Mouse (Mus musculus): ENCODE measurements at regions not wholly inside any gene's neighbourhood (a gene's known extent, or its start where the extent isn't known, plus 50 kb on each side); places are given as distances from the start of the nearest gene placed in this dataset.

DNA sequence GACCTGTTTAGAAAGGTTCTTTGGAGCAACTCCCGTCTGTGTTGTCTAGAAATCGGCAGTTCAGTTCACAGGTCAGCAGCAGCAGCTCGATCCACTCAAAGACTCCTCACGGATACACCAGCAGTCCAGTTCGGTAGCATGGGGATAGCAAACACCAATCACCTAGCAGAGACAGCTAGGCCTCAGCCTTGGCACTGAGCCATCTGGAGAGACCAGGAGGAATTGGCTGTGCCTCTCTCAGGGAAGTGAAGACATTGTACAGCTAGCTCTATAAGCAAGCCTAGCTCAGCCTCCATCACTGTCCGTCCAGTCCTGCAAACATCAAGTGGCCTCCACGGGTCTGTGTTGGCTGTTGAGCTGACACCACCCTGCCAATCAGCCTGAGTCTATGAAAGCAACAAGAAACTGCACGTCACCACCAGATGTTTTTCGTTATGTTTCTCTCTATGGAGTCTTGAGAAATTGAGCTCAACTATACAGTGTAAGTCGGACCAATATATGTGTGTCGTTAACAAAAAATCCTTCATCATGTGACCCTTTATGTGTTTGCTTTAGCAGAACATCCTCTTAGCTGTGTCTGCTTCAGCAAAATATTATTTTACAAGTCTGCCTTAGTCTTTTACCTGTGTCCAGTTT lies 209.3 kb downstream of the Plxna1 start:
- TF ChIP-seq GATA1 (IDR thresholded peaks at IDR 0.05; ENCODE audit: low read length): no peak

DNA sequence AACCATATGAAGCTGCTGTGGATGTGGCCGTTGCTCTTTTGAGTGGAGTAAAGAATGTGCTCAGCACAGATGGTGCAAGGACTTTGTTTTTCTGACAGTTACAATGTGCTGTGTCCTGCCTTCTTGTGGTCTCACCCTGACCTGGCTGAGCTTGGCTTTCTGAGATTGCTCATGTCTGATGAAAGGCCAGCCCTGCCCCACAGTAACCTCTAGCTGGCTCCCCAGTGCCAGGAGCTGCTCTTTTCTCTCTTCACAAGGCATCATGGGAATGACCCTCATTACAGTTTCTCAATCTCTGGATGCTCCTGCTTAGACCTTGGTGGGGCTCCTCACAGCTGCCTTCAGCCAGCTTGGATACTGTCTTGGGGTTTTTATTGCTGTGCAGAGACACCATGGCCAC lies 204.9 kb downstream of the Plxna1 start:
- no peak for TF ChIP-seq GATA1 (IDR thresholded peaks at IDR 0.05; ENCODE audit: low read length)

DNA sequence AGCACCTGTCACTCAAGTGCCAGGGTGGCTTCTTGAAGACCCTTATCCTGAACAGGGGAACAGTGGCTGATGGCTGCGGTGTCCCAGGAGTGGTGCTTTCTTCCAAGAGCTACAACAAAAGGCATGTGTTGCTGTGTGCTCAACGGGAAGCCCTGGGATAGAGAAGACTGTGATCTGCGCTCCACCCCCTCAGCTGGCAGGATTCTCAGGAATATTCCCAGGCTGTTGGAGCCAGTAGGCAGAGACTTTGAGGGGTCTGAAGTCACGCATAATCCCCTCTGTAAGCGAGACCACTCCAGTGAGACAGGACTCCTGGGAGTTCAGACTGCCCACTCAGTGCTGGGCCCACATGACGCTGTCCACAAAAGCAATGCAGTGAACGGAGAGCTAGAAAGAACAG lies 202.4 kb downstream of the Plxna1 start:
- TF ChIP-seq GATA1 (IDR thresholded peaks at IDR 0.05; ENCODE audit: low read length): no peak

DNA sequence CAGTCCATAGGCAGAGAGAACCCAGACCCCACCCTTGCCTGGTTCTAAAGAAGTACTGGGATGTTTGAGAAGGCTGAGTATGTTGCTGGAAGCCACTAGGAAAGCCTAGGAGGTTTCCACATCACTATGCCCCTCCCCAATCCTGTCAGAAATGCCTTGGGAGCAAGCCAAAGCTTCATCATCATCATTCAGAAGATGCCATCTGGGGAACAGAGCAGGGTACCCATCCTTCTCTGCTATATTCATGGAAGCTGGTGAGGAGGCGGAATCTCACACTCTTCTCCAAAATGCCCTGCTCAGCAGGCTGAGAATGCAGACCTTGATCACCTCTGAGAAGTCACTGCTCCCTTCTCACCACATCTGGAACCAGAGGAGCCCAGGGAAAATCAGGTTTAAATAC lies 200.7 kb downstream of the Plxna1 start:
- TF ChIP-seq GATA1 (IDR thresholded peaks at IDR 0.05; ENCODE audit: low read length): no peak

DNA sequence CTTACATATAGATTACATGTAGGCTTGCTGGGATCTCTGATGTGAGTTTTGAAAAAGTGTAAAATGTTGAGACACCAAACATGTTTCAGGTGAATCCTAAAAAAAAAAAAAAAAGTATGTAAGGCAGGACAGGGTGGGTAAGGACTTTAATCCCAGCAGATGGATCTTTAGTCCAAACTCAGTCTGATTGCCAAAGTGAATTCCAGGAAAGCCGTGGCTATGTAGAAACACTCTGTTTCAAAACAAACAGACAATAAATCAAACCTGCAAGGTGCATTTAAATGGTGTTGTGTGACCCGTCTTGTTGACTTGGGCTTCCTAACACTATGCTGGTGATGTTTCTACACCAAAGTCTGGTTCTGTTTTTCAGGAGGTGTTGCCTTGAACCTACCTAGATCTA lies 192.9 kb downstream of the Plxna1 start:
- no peak for TF ChIP-seq GATA1 (IDR thresholded peaks at IDR 0.05; ENCODE audit: low read length)

DNA sequence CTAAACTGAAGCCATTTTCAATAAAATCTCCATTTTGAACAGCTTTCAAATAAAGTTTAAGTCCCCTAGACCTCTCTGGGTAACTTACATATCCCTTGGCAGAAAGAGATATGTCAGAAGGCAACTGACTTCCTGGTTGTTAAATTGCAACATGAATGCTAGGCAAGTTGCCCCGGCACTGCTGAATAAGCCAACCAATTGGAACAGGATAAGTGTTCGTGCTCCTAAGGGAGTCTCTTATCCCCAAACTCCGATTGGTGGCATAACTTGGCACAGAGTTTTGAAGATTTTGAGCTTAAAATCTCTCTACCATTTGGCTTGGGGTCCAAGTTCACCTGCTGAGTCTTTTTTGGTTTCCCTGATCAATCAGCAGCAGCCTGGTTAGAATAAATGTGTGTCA lies 147.4 kb downstream of the Plxna1 start:
- no peak for TF ChIP-seq GATA1 (IDR thresholded peaks at IDR 0.05; ENCODE audit: low read length)

DNA sequence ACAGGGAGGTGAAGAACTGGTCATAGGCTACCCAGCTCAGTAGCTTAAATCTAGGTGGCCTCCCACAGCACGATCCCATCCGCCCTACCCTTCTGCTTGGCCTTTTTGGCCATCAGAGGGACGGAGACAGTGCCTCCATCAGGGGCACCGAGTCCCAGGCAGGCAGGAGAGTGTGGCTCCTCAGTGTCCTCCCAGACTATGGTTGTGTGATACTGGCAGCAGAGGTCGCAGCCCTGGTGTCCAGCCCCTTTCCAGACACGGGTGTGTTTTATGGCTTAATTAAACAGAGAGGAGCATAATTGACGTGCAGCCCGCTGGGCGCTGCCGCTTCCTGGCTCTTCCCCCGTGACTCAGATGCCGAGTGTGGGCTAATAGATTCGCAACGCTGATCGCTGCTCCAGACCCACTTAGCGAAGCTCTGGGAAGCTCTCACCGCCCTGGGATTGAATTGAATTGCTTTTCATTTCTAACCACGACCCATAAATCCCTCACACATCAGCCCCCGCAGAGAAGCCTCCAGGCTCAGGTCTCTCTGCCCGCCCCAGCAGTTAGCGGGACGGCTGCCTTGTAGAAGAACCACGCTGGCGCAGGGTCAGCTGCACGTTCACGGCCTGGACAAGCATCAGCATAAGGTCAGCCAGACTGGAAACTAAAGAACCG lies 126.9 kb downstream of the Plxna1 start:
- no peak for TF ChIP-seq GATA1 (IDR thresholded peaks at IDR 0.05; ENCODE audit: low read length)

DNA sequence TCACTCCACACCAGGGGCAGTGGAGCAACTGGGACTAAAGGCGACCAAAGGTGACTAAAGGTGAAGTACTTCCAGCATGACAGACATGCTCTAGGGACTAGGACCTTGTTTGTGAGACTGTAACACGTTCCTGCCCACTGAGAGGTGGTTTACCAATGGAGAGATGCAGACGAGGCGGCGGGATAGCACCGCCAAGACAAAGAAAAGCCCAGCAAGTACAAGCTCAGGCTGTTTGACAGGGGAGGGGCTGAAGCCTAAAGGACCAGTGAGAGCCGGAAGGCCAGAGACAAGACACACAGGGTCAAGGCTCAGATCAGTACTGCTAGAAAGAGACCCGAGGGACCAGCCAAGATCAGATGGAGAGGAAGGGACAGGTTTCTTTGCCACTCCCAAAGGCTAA lies 126.2 kb downstream of the Plxna1 start:
- TF ChIP-seq GATA1 (IDR thresholded peaks at IDR 0.05; ENCODE audit: low read length): no peak

DNA sequence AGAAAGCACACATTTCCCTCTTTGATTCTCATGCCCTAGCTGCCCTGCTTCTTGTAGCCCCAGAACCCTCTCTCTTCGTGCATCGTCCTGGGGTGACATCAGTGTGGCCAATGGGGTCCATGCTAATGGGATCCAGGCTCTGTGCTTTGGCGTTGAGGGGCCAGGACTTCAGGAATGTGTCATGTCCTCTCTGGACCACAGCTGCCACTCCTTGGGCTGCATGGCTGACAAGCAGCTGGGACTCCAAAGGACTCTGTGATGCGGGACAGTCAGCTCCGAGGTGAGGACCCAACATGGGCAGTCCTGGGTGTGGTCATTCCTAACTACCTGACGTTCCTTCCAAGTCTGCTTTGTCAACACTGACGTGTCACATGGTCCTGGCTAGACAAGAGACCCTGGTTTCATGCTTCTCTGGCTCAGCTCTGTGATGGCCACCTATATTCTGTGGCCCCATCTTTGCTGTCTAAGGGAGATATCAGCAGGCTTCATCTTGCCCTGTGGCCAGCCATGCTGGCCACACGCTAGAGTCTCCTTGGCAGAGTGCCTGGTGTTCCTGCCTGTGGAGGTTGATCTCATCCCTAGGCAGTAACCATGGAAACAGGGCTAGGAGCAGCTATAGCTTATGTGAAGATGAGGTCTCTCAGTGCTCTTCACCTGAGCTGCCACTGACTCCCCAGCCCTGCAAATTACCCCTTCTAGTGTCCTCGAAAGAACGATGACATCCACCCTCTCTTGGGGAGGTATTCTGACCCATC lies 125.4 kb downstream of the Plxna1 start:
- TF ChIP-seq GATA1 (IDR thresholded peaks at IDR 0.05; ENCODE audit: low read length): no peak

DNA sequence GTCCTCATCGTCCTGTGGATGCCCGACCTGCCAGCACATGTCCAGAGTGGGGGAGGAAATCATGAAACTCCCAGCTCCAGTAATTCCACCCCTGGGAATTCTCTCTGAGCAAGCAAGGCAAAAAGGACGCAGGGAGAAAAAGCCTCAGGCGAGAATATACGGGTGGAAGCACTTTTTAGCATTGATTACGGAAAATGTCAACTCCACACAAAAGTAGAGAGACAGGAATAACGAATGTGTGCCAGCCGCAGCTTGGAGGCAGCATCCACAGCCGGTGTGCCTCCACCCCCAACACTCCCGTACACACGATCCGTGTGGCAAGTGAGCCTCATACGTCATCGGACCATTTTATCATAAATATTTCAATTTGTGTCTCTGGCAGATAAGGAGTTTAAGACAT lies 123.5 kb downstream of the Plxna1 start:
- no peak for TF ChIP-seq GATA1 (IDR thresholded peaks at IDR 0.05; ENCODE audit: low read length)

DNA sequence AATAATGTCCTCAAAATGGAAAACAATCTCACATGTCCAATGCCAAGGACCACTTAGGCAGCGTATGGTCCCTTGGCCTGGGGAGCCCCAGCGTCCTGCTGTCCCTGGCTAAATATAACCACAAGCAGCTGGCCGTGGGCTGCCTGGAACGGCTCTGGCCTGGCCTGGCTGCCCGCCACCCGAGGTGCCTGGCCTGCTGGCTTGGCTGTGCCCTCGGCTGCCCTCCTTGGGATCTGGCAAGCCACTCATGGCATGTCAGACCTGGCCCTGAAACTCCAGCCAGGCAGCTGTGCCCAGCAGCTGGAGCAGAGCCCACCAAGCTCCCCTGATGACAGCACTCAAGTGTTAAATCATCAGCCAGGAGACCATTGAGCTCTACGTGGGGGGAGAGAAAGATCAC lies 122.9 kb downstream of the Plxna1 start:
- TF ChIP-seq GATA1 (IDR thresholded peaks at IDR 0.05; ENCODE audit: low read length): no peak

DNA sequence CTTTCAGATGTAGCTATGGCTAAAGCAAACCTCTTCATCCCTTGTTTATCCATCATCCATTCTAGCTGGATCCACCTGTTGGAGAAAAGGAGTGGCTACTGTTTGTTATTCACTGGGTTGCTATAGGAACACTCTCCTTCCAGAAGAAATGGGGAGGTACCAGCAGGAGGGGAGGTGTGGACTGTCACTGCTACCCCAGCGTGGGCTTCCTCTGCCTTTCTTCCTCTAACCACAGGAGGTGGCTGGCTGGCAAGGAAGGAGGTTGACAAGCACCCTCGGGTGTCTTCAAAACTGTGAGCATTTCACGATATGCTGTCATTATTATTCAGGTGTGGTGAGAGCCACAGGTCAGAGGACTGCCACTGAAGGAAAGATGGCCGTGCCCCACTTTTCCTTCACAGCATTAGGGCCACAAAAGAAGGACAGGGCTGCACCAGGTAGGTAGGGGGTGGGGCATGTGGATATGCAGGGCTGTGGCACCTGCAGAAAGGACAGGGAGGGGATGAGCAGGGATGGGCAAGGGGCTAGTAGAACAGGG lies 122.2 kb downstream of the Plxna1 start:
- TF ChIP-seq GATA1 (IDR thresholded peaks at IDR 0.05; ENCODE audit: low read length): no peak

DNA sequence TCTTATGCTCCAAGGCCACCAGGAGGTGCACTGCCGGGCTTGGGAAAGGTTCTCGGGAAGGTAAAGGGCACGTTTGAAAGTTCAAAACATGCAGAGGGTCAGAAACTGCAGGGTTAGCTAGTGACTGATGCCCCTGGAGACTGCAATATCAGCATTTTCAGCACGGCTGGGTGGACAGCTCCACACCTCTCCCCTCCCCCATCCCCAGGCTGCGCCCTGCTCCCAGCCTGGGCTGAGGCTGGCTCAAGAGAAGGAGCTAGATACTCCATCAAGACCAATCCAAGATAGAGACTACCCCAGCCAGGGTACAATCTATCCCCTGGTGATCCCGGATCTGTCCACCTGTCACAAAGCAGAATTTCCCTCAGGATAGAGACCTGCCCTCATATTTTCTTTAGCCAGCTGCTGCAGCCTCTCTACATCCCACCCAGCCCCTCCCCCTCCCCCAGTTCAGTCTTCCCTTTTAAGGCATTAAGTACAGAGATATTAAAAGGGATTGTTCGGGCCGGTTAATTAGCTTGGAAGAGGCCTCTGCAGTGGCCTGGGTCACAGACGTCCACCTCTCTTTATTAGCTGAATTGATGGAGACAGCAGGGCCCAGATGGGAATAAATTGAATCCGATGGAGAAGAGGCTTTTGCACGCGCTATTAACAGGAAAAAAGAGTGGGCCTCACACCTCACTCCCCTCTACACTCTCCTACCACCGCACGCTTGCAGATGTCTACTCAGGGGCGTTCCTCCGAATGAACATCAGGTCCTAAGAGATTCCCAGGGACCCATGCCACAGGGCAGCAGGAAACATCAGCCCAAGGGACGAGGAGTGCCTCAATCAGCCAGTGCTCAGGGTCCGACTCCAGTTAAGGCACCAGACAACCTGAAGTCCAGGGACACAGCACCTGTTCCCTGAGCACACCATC lies 119.8 kb downstream of the Plxna1 start:
- TF ChIP-seq GATA1 (IDR thresholded peaks at IDR 0.05; ENCODE audit: low read length): no peak

DNA sequence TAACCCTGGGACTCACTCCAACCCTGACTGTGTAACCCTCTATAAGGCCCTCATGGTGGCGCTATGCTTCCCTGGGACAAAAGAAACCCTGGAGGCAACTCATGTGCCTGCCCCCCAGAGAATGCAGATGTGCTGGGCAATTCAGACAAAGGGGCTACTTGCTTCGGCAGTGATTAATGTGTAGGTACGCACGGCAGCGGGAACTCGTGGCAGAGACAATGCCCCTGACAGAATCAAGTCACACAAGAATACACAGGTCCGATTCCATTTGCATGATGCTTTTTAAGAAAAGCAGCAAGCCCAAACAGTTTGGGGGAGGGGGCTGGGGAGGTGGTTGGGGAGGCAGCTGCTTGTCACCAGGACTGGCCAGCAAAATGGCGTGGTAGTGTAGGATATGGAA lies 116.9 kb downstream of the Plxna1 start:
- TF ChIP-seq GATA1 (IDR thresholded peaks at IDR 0.05; ENCODE audit: low read length): no peak

DNA sequence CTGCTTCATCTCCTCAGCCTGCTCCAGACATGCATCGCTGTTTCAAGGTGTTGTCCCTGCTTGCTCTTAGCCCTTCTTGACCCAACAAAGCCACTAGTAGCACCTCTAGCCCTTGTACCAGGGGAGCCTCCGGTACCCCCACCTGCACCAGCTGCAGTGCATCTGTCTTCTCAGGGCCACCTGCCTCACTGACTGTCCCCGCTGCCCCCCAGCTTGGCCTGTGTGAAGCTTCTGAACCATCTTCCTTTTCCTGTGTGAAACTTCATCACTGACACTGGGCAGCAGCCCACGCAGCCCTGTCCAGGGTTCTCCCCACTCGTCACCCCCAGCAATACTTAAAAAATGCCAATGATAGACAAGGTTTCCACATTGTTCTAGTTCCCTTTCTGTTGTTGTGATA lies 116.2 kb downstream of the Plxna1 start:
- no peak for TF ChIP-seq GATA1 (IDR thresholded peaks at IDR 0.05; ENCODE audit: low read length)
